Mouse (Mus musculus): ENCODE data around the gene Fkbp9. TPM values are rescaled to one million over a fixed set of nuclear protein-coding genes. Genes with fewer than 3 reads are reported as not detected.

Gene Fkbp9
- 27.9 and 31.8 TPM in 2 replicates for polyA plus RNA-seq (2012; rRNA removed)

DNA sequence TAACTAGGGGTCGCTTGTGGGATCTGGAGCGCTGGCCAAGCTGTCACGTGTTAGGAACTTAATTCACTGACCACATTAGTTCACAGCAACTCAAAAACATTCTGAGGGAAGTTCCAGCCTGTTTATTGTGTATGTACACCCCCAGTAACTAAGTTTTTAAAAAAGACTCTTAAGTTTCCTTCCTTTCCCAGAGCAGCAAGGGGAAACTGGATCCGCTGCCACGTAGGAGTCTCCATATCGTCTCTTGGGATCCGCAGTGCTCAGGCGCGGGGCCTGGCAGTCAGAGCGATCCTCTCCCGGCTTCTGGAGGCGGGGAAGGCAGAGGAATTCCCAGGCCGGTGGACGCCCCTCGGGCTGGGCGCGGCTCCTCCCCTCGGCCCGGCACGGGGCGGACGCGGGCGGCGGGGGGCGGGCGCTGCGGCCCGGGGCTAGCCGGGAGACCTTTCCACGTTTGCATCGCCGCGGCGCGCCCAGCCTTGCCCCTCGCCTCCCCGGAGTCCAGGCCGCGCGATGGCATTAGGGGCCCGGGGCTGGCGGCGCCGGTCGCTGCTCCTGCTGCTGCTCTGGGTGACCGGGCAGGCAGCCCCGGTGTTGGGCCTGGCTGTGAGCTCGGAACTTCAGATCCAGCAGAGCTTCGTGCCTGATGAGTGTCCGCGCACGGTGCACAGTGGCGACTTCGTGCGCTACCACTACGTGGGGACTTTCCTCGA is at the start of gene Fkbp9:
Gene Fkbp9 (plus strand): TSS at position 363 of the 710 bp plus-strand sequence.
- no peaks in the 10 kb centered on the region for H3K4me1 ChIP-seq (ENCODE audit: control insufficient read depth, insufficient read depth, low read length)
- peak within 1 kb of the TSS; percentile 42 for H3K4me3 ChIP-seq (ENCODE audit: insufficient read depth, low read length)
- H3K27ac ChIP-seq (ENCODE audit: insufficient read depth, low read length): no peak within 1 kb of the TSS
- TF ChIP-seq CTCF (IDR thresholded peaks at IDR 0.05; ENCODE audit: extremely low read depth, insufficient read depth, low read length) (no peak), POLR2A (IDR thresholded peaks at IDR 0.05; ENCODE audit: extremely low read depth, insufficient read depth, low read length) (no peak)

DNA sequence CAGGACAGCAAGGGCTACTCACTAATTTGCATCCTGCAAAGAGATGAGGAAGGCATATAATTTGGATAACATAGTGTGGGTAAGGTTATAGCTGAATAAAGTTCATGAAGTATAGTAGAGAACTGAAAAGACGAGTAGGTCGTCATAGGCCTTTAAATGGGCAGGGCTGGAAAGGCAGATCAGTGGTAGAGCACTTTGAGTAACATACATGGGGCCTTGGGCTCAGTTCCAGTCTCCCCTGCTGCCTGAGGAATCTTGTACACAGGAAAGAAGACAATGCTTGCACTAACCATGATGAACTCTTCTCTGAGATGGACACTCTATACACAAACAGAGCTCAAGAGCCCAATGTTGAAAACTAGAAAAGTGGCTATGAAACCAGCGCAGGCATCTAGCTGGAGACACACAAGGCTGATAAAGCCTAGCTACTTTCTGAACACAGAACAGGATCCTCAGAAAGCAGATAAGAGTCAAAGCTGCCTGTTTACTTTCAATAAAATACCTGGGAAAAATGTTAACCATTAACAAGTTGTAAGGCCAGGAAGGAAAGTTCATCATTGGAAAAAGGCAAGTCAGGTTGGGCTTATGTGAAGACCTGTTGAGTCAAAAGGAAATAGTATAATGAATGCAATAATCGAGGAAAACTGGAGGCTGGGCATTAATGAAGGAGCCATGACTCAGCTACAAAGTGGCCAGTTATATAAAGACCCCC is 48.1 kb upstream of the Fkbp9 start:
- H3K4me3 ChIP-seq (ENCODE audit: insufficient read depth, low read length): no peak overlapping the region
- H3K4me1 ChIP-seq (ENCODE audit: control insufficient read depth, insufficient read depth, low read length): no peaks in the 10 kb centered on the region; the same call in 1 of the 2 replicates
- TF ChIP-seq POLR2A (IDR thresholded peaks at IDR 0.05; ENCODE audit: extremely low read depth, insufficient read depth, low read length): no peak
- no peak for TF ChIP-seq CTCF (IDR thresholded peaks at IDR 0.05; ENCODE audit: extremely low read depth, insufficient read depth, low read length)
- no peak overlapping the region for H3K27ac ChIP-seq (ENCODE audit: insufficient read depth, low read length)

DNA sequence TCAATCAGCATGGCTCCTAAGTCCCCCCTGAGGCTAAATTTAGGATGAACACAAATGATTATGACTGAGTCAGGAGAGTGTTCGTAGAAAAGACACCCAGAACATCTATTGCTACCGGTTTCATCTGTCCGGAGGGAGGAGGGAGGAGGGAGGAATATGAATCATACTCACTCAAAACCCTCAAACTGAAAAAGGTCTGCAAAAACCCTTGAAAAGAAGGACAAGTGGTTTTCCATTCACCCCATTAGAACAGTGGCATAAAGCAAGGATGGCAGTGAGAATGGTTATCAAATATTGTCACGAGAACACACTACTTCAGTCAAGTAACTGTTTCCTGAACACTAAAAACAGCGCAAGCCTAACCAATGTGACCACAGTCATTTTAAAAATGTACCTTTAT is 46.8 kb upstream of the Fkbp9 start:
- TF ChIP-seq CTCF (IDR thresholded peaks at IDR 0.05; ENCODE audit: extremely low read depth, insufficient read depth, low read length) (no peak), POLR2A (IDR thresholded peaks at IDR 0.05; ENCODE audit: extremely low read depth, insufficient read depth, low read length) (no peak)
- Histone ChIP-seq H3K4me3 (ENCODE audit: insufficient read depth, low read length) (no peak overlapping the region), H3K4me1 (ENCODE audit: control insufficient read depth, insufficient read depth, low read length) (no peaks in the 10 kb centered on the region; the same call in 1 of the 2 replicates), H3K27ac (ENCODE audit: insufficient read depth, low read length) (no peak overlapping the region)

DNA sequence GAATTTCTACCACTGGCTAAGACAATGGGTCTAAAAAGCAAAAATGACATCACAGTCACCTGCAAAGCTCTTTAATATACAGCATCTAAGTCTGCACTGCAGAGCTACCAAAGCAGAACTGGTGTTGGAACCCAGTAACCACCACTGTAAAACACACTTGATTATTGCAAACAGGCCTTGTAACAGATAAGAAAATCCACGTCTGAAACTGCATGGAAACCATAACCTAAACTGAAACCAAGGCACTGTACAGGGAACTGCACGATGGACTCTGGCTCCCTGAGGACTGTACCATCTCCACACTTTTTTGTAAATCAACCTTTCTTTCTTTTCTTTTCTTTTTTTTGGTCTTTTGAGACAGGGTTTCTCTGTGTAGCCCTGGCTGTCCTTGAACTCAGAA is 44.2 kb upstream of the Fkbp9 start:
- Histone ChIP-seq H3K4me1 (ENCODE audit: control insufficient read depth, insufficient read depth, low read length) (no peaks in the 10 kb centered on the region; the same call in 1 of the 2 replicates), H3K27ac (ENCODE audit: insufficient read depth, low read length) (no peak overlapping the region), H3K4me3 (ENCODE audit: insufficient read depth, low read length) (no peak overlapping the region)
- TF ChIP-seq POLR2A (IDR thresholded peaks at IDR 0.05; ENCODE audit: extremely low read depth, insufficient read depth, low read length): no peak
- no peak for TF ChIP-seq CTCF (IDR thresholded peaks at IDR 0.05; ENCODE audit: extremely low read depth, insufficient read depth, low read length)

DNA sequence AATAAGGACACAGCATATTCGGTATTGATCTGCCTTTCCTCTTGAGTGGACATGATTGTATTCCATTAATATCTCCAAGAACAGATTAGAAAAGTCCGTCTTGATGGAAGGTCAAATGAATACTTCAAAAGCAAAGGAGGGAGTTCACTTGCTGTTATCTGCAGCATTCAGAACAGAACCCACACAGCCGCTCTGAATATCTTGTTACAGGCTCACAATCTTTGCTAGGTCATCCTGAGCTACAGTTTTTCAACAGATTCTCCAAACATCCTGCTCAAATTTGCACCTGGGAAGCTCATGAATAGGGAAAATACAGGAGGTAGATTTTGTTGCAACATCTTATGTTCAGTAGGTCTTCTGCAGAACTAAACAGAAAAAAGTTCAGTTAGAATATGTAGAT is 42.5 kb upstream of the Fkbp9 start:
- no peak for TF ChIP-seq POLR2A (IDR thresholded peaks at IDR 0.05; ENCODE audit: extremely low read depth, insufficient read depth, low read length)
- TF ChIP-seq CTCF (IDR thresholded peaks at IDR 0.05; ENCODE audit: extremely low read depth, insufficient read depth, low read length): no peak
- no peaks in the 10 kb centered on the region; the same call in 1 of the 2 replicates for H3K4me1 ChIP-seq (ENCODE audit: control insufficient read depth, insufficient read depth, low read length)
- no peak overlapping the region for H3K4me3 ChIP-seq (ENCODE audit: insufficient read depth, low read length)
- H3K27ac ChIP-seq (ENCODE audit: insufficient read depth, low read length): no peak overlapping the region

DNA sequence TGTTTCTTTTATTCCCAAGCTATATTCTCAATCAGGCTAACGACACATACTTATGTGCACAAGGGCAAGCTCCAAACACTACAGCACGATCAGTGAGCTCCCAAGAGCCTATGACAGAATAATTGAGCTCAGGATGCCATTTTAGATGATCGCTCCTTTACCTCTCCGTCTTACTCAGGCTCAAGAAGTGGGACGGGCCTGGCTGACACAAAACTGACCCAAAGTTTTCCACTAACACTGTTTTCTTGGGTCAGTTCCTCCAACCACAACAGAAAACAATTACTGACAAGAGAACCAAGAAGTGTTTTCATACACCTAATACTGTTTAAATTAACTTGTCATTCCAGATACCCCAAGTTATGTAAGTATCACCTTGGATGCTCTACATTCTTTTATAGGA is 37.0 kb upstream of the Fkbp9 start:
- Histone ChIP-seq H3K4me3 (ENCODE audit: insufficient read depth, low read length) (no peak overlapping the region; the same call in 1 of the 2 replicates), H3K4me1 (ENCODE audit: control insufficient read depth, insufficient read depth, low read length) (peaks cover 2% of the 10 kb centered on the region; the same call in 1 of the 2 replicates), H3K27ac (ENCODE audit: insufficient read depth, low read length) (no peak overlapping the region)
- TF ChIP-seq CTCF (IDR thresholded peaks at IDR 0.05; ENCODE audit: extremely low read depth, insufficient read depth, low read length): no peak
- TF ChIP-seq POLR2A (IDR thresholded peaks at IDR 0.05; ENCODE audit: extremely low read depth, insufficient read depth, low read length): no peak

DNA sequence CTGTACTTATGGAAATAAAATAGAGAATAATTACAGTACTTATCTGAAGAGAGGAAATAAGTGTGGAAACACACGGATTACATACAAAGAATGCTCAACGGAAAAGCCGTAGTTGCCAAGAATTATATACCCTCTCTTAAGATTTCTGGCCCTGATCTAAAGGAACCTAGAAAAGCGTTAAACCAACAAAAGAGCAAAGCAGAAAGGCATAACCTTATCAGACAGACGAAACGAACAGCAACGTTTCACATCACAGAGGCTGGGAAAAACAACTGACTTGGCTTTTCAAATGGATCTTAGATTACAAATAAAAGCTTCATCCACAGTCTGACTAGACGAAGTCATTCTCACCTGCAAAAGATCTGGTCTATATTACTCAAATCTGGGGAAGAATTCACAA is 35.6 kb upstream of the Fkbp9 start:
- H3K27ac ChIP-seq (ENCODE audit: insufficient read depth, low read length): no peak overlapping the region
- H3K4me3 ChIP-seq (ENCODE audit: insufficient read depth, low read length): peak overlapping the region; percentile 58
- TF ChIP-seq POLR2A (IDR thresholded peaks at IDR 0.05; ENCODE audit: extremely low read depth, insufficient read depth, low read length) (no peak), CTCF (IDR thresholded peaks at IDR 0.05; ENCODE audit: extremely low read depth, insufficient read depth, low read length) (no peak)
- H3K4me1 ChIP-seq (ENCODE audit: control insufficient read depth, insufficient read depth, low read length): peaks cover 2% of the 10 kb centered on the region; the same call in 1 of the 2 replicates

DNA sequence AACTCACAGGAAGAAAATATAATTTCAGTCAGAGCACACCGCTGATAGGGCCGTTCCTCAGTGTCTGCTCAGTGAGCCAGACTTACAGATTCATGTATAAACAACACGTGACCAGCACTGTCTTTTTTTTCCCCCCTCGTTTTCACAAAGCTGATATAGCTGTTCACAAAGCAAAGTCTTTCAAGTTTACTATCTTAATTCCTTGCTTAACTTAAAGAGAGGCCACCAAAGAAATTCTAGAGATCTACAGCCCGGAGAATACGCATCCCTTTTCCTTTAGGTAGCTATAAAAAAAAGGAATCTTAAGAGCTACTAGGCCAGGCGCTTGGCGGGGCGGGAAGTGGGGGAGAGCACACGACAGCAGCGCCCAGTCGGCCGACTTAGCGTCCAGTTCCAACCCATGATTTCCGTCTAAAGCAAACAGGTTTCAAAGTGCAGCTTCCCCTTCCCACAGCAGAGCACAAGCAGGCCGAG is 35.2 kb upstream of the Fkbp9 start:
- peak overlapping the region; percentile 29; the same call in 1 of the 2 replicates for H3K27ac ChIP-seq (ENCODE audit: insufficient read depth, low read length)
- H3K4me3 ChIP-seq (ENCODE audit: insufficient read depth, low read length): peak overlapping the region; percentile 58
- TF ChIP-seq CTCF (IDR thresholded peaks at IDR 0.05; ENCODE audit: extremely low read depth, insufficient read depth, low read length): no peak
- TF ChIP-seq POLR2A (IDR thresholded peaks at IDR 0.05; ENCODE audit: extremely low read depth, insufficient read depth, low read length): no peak

DNA sequence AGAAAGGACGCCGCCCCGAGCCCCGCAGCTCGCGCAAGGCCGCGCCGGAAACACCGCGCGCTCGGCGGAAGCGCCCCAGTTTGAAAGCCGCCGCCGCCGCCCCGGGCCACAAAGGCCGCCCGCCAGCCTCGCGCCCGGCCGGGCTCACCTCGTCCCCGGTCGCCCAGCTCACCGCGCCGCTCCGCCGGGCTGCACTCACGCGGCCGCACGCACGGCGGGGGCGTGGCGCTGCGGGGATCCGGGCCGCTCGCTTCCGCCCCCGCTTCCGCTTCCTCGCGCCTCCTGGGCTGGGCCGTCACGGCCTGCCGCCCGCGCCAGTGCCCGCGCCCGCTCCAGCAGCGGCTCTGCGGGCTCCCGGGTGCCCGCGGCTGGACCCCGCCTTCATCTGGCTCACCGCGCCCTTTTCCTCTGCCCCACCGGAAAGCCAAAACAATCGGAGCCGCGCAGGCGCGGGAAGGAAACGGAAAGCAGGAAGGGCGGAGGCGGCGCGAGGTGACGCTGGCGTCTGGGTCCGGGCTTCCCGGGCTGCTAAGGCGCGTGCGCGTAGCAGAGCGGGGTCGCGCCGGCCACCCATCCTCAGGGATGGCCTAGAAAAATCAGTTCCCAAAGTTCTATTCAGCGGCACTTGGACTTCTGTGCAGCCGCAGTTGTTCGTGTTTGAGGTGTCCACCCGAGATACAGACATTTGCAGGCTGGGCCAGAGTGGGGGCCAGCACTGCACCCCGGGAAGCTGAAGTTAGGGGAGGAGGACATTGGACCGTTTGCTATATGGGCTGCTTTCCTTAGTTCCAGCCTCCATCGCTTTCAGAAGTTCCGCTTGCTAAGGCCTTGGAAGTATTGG is 34.3 kb upstream of the Fkbp9 start, which contains the start of gene Kbtbd2:
Gene Kbtbd2 (minus strand): TSS at position 503 of the 841 bp plus-strand sequence.
- Histone ChIP-seq H3K27ac (ENCODE audit: insufficient read depth, low read length) (peak within 1 kb of the TSS; percentile 83), H3K4me1 (ENCODE audit: control insufficient read depth, insufficient read depth, low read length) (peaks cover 2% of the 10 kb centered on the region; the same call in 1 of the 2 replicates), H3K4me3 (ENCODE audit: insufficient read depth, low read length) (peak within 1 kb of the TSS; percentile 58)
- TF ChIP-seq POLR2A (IDR thresholded peaks at IDR 0.05; ENCODE audit: extremely low read depth, insufficient read depth, low read length) (no peak; the same call in 1 of the 2 replicates), CTCF (IDR thresholded peaks at IDR 0.05; ENCODE audit: extremely low read depth, insufficient read depth, low read length) (no peak)

More for the DNA sequence above, 35.2 kb upstream of the Fkbp9 start:
- peaks cover 2% of the 10 kb centered on the region; the same call in 1 of the 2 replicates for H3K4me1 ChIP-seq (ENCODE audit: control insufficient read depth, insufficient read depth, low read length)
